Mouse (Mus musculus): ENCODE results near the gene Cnot1. TPM values are rescaled to one million over a fixed set of nuclear protein-coding genes. Genes with fewer than 3 reads are reported as not detected.
"Not testable (repeated sequence)": the region's sequence is repeated elsewhere in the genome, so short reads cannot be mapped to it uniquely, and the experiment has no call there.

Gene Cnot1
- total RNA-seq, 2 experiments from 2014 or later, result 61.6 to 63.3 TPM

DNA sequence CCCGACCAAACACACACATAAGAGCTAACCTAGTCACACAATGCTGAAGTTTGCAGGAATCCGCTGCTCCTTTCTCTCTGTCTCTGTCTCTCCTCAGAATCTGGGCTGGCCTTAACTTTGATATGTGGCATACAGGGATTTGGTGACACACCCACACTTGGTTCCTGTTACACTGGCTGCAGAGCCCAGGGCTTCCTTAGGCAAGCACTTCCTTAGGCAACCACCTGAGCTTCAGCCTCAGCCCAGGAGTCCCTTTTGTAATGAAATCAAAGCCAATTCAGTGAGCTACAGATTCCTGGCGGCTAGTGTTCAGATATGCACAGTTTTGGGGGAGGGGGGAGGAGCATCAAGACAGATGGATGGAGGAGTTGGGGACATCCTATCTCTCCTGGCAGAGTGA, 10.3 kb upstream of the Cnot1 start:
- no peak for DNase-seq

DNA sequence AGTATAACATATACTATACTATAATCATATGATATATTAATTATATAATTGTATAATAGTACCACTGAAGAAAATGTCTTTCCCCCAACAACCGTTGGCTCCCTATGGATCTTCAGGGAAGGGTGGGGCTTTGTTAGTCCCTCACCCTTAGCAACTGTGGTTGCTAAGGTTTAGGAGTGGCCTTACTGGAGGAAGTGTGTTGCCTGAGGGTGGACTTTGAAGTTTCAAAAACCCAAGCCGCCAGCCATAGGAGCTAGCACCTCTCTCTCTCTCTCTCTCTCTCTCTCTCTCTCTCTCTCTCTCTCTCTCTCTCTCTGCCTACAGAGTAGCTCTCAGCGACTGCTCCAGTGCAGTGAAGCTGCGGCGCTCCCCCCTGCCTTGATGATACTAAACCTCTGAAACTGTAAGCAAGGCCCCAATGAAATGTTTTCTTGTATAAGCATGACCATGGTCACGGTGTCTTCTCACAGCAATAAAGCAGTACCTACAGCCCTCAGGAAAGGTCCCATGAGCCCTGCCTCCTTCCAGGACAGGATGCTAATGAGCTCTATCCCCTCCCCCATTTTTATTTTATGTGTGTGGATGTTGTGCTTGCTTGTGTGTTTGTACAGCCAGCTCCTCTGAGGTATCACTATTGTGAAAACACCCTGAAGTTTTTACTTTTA, 8.9 kb upstream of the Cnot1 start:
- DNase-seq, result no peak

DNA sequence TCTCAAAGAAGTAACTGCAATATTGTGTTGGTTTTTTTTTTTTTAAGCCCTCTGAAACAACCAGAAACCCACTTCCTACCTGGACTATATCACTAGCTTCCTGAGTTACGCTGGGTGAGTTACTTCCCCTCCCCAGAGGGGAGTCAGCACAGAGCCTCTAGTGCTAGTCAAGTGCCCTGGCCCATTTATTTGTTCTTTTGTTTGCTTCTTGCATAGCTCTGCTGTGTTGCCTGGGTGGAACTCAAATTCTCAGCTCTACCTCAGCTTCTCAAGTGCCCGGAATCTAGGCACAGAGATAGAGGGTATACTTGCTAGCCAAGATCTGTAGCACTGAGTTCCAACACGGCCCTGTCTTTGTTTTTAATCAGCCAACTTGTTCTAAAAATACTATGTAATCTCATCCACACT, 2.9 kb upstream of the Cnot1 start:
- no peak for DNase-seq

DNA sequence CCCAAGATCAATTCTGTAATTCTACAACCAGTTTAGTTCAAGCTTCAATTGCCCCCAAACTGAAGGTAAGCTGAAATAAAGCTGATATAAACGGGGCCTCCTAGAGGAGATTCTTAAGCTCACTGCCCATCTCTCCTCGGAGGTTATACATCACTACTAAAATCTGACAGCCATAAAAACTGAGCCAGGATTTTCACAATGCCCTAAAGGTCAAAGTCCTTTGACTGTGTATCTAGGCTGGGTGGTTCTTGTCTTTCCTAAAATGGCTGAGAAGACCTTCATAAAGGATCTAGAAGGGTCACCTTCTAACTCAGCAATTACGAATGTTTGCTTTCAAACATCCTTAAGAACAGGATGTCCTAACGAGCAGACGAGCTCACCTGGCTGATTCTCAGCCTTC, 1.9 kb upstream of the Cnot1 start:
- DNase-seq, result no peak

DNA sequence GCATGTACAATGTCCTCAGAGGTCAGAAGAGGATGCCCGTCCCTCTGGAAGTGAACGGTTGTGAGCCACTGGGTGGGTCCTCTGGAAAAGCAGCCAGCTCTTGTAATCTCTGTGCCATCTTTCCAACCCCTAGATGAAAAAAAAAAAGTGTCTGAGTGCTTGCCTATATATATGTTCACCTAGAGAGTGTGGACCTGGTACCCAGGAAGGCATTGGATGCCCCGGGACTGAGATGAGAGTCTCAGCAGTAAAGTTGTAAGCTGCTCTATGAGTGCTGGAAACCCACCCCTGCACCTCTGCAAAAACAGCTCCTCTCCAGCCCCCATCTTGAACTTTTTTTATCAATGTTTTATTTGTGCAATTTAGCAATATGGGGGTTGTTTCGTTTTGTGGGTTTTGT, 1.4 kb upstream of the Cnot1 start:
- DNase-seq, result no peak

DNA sequence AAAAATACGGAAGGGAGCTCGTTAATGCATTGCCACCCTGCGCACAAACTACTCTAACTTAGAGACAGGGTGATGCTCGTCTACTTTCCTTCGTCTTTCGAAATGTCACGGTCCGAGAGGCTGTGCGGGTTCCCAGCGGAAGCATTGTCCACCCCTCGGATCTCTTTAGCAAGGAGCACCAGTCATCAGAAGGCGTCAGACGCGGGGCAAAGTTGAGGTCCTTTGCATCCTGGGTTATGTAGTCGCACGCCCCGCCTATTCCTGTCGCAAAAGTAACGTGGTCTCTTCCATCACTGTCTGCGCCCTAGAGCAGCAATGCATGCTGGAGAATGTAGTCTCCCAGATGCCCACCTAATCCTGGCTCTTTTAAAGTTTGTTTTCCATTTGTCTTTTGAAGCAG, 597 bp upstream of the Cnot1 start:
- peak; percentile 91 for DNase-seq

DNA sequence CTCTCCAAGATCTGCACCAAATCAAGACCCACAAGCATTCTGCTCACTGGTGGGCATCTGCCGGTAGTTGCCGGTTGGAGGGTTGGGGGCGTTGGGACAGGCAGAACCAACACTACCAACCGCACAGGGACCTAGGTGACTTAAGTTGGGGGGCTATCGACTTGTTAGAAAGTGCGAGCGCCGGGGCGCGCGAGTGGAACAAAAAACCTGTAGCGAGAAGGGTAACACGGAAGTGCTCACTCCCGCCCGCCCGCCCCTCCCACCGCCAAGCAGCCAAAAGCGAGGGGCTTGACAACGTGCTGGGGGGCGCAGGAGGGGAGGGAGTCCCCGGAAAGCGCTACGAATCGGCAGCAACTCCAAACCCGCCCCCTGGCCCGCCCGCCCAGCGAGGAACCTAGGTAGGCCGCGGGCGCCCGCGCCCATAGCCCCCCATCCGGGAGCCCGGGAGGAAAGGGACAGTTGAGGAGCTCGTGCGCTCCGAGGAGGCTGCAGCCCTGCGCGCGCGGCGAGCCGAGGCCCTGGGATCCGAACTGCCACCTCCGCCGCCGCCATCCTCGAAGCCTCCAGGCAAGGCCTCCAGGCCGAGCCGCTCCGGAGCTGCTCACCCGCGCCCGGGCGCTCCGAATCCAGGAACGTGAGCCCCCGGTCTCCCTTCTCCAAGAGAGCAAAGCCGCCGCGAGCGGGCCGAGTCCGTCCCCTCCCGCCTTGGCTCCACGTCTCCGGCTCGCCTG, 638 bp downstream of the Cnot1 start:
- peak; percentile 50 for DNase-seq

DNA sequence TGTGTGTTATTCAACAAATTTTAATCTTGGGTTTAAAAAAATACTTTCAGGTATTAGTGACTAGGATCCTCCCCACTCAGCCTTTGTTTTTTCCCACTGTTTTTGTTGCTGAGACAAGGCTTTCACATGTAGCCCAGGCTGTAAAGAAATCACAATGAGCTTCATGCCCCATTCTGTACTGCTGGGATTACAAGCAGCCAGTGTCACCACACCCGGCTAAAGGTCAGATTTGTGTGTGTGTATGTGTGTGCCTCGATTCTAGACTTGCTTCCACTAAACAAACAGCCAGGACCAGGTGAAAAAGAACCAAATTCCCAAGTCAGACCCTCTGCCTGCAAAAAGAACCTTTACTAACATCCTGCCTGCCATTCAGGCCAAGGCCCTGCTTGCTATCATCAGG, 1.8 kb downstream of the Cnot1 start:
- no peak for DNase-seq

DNA sequence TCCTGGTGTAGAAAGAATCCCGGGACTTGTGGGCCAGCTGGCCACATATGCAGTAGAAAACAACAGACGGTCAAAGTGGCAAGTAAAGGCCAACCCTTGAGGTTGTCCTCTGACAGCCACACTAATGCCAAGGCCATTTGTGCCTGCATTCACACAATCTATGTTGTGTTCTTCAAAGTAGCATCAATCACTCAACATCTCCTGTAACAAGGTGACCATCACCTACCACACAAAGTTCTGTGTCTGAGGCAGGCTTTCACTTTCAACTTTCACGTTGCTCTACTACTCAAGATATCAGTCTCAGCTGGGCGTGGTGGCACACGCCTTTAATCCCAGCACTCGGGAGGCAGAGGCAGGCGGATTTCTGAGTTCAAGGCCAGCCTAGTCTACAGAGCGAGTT, 5.0 kb downstream of the Cnot1 start:
- DNase-seq, result no peak

DNA sequence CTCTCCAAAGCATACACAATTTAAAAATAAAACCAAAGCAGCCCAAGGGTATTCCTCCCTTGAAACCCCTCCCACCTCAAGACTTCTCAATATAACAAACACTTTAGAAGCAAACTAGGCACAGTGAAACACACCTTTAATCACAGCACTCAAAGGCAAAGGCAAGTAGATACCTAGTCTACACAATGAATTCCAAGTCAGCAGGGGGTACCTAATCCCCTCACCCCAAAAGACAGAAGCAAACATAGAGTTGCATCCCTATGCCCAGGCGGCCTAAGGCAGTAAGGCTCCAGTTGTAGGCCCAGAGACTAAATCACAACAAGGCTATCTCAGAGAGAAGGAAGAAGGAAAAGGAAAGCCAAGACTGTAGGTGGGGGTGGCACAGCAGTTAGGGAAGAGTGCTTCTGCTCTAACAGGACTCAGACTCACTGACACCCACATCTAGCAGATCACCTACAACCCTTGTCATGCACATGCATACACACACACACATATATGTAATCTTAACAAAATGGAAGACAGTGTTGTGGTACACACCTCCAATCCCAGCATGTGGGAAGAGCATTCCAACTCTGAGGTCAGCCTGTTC, 5.7 kb downstream of the Cnot1 start:
- DNase-seq, result no peak

DNA sequence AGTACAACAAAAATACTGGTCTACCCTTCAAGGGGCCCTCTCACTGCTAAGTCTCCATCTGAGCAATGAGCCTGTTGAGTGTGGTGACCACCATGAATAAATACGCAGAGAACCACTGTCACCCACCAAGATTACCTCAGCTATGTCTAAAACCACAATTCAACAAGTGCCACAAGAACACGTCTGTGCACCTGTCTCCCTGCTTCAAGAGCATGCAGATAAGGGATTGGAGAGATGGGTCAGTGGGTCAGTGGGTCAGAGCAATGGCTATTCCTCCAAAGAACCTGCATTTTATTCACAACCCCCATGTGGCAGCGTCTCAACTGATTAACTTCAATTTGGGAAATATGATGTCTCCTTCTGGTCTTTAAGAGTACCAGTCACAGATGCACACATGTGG, 6.9 kb downstream of the Cnot1 start:
- DNase-seq, result no peak

DNA sequence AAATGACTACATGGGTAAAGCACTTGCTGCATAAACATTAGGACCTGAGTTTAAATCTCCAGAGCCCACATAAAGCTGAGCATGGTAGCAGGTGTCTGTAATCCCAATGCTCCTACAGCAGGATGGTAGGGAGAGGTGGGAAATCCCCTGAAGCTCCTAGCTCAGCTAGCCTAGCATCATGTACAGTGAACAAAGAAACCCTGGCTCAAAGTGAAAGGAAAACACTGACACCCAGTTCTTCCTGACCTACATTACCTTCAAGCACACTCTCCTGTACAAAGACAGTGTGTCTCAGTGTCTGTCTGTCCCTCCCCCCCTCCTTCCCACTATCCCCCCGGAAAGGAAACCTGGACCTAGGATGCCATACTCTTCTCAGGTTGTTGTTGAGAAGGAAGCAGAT, 7.4 kb downstream of the Cnot1 start:
- no peak for DNase-seq

DNA sequence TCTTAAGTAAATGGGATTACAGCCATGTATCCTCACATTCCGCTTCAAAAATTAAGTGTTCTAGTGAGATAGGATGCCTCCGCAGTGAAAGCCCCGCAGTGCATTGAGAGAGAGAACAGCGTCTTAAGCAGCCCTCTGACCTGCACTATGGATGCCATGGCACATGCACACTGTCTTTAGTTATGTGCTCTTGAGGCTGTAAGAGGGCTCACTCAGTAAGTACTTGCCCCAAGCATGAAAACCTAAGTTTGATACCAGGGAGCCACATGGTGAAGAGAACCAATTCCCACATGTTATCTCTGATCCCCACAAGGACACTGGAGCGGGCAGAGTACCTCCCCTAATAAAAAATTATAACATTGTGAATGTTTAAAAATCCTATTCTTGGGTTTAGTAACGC, 8.1 kb downstream of the Cnot1 start:
- DNase-seq, result no peak

DNA sequence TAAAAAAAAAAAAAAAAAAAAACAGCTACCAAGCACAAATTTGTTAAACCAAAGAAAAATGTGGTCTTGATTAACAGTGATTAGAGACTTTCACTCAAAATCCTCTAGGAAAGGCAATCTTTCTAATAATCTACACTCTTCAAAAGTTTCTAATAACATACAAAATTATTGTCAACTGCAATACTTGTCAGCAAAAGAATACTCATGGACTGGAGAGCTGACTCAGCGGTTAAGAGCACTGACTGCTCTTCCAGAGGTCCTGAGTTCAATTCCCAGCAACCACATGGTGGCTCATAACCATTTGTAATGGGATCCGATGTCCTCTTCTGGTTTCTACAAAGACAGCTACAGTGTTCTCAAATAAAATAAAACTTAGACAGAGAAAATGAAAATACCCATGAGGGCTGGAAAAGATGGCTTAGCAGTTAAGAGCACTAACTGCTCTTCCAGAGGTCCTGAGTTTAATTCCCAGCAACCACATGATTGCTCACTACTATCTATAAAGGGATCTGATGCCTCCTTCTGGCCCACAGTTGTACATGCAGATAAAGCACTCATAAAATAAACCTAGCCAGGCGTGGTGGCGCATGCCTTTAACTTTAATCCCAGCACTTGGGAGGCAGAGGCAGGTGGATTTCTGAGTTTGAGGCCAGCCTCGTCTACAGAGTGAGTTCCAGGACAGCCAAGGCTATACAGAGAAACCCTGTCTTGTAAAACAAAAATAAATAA, 11.8 kb downstream of the Cnot1 start:
- not testable (repeated sequence) for DNase-seq

DNA sequence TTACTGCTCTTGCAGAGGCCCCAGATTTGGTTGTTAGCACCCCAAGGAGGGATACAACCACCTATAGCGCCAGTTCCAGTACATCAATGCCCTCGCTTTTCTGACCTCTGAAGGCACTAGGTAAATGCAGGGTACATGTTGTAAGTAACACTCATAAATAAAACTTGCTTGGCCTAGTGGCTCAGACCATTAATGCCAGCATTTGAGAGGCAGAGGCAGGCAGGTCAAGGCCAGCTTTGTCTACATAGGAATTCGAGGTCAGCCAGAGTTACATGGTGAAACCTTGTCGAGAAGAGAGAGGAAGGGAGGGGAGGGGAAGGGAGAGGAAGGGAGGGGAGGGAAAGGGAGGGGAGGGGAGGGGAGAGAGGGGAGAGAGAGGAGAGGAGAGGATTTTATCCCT, 21.7 kb downstream of the Cnot1 start:
- no peak for DNase-seq

DNA sequence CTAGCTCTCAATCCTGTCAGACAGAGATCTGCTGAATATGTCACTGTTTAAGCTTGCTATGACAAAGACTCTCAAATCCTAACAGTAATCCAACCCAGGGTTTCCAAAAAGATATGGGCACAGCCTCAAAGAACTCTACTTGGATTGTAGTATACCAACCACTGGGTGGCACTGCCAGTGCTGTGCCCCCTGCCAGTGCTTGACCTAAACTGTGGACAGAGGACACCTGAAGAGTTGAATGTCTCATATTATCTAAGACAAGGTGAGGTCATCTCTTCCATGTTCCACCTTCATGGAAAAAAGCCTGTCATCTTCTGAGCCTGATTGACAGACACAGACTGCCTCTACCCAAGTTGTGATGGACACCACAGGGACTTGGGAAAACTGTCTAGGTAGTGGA, 24.6 kb downstream of the Cnot1 start:
- DNase-seq, result no peak

DNA sequence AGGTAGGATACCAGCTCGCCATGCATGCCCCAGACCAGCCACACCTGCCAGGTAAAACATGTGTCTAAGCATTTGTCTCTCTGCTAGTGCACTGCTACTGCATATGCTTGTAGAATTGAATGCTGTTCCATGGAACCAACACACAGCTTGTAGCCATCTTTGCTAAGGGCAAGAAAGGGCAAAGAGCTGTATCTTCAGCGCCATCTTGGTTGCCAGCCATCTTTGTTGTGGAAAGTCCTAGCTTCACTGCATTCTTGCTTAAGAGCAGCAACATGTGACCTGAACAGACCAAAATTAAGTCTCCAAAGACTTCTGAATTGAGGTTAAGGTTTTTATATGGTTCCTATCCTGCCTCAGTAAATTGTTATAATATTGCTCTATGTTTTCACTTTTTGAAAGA, 25.5 kb downstream of the Cnot1 start:
- DNase-seq, result no peak

DNA sequence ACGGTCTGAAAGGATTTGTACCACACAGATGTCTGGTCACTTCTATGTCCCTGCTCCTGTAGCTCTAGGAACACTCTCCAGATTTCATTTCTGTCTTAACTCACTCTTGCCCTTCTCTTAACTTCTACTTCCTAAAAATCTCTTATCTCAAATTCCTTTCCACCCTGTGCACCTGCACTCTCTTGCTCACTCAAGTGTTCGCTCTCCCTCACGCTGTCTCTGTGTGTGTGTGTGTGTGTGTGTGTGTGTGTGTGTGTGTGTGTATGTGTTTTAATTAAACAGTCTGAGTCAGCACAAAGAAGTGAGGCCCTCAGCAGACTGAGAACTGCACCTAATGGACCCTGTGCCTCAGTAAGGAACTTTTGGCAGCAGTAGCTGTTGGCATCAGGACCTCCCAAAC, 26.2 kb downstream of the Cnot1 start:
- no peak for DNase-seq

DNA sequence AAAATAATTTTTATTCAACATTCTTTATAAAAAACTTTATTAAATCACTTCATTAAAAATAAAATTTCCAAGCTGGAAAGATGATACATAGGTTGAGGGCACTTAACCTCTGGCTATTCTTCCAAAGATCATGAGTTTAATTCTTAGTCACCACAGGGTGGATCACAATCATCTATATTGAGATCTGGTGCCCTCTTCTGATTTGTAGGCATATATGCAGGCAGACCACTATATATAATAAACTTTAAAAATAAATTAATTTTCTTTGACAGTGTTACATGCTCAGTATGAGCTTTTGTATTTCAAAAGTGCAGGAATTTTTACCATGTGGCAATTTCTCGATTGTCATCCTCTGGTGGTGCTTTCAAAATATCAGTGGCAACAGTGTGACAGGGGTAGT, 43.1 kb downstream of the Cnot1 start:
- DNase-seq, result no peak

DNA sequence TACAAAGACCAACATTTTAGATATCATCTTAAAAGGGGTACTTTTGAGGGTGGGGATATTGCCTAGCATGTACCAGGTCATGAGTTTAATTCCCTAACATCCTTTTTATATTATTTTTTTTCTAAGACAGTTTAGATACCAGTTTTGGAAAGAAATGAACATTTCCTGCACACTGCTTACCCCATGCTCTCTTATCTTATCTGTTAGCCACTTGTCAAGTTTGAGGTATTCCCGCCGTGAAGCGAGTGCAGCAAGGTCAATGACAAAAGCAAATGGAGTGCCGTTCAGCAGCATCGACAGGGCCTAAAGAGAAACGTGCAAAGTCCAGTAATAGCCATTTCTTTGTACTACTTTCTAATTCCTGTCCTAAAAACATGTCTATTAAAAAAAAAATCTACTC, 46.9 kb downstream of the Cnot1 start:
- DNase-seq, result no peak

DNA sequence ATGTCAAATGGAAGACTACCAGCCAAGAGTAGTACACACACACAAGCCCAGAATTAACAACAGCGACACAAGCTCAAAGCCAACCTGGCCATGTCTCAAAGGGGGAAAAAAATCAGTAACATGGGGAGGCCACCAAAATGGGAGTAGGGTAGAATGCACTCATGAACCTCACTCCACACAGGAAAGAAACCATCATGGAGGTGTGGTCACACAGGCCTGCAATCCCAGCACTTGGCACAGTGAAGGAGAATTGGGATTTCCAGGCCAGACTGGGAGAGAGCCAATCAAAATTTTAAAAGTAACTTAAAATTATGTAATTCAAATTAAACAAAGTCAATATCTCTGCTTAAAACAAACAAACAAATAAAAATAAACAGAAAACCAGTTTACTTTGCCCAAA, 55.3 kb downstream of the Cnot1 start:
- DNase-seq, result no peak

DNA sequence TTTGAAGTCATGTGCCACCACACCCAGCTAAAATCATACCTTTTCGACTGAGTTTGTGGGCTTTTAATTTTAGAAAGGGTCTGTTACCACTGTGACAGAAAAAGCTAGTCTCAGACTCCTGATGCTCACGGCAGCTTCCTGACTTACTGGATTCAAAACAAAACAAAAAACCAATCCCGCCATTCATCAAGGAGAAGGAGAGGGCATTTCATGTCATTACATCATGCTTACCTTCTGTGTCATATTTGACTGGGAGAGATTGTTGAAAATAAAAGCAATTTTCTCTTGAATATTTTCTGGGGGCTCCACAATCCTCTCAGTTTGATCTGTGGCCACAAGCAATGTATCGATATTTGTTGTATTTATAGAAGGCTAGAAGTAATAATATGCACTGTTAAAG, 59.2 kb downstream of the Cnot1 start:
- no peak for DNase-seq

DNA sequence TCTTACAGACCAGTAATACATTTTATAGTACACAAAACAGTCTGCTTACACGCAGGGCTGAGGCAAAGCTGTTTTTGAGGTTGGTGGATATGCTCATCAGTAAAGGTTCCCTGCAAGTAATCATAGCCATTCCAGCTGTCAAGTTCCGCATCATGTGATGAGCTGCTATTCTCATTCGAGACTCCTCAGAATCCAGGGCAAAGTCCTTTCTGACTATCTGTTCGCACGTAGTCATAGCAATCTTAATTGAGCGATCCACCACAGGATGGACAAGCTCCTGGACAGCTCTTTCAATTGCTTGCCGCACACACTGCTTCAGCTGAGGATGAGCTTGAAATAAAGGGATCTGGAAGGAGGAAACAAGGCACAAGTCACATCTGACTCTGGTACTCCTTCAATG, 65.5 kb downstream of the Cnot1 start:
- DNase-seq, result no peak

Data from gastrocnemius, postnatal 25 days (tissue).